14 mouse cellular contexts compared by ENCODE assay signal in genomic region chr14:86453142-86453541, GRCm38 (mm10).
"Had no signal": no experiment of that assay in that cellular context is flagged by ENCODE, and none has a peak within 500 bp of the region (broad histone marks: within the 10 kb centered on the region; RNA-seq: fewer than 3 reads in every experiment).

No protein-coding gene starts in this region.

- H3K36me3 ChIP-seq: limb, embryonic 12.5 days; midbrain, embryonic 15.5 days; neural tube, embryonic 12.5 days had no signal

- H3K9ac ChIP-seq: limb, embryonic 12.5 days; liver, embryonic 14.5 days; midbrain, embryonic 15.5 days; neural tube, embryonic 12.5 days had no signal

- H3K27me3 ChIP-seq: limb, embryonic 12.5 days; megakaryocyte, embryonic 14.5 days; midbrain, embryonic 15.5 days; neural tube, embryonic 12.5 days had no signal

- H3K27ac ChIP-seq: kidney, postnatal 0 days; layer of hippocampus, adult 2 months; limb, embryonic 12.5 days; liver, embryonic 14.5 days; macrophage; midbrain, embryonic 15.5 days; neural tube, embryonic 12.5 days had no signal

- ATAC-seq: midbrain, embryonic 15.5 days had no signal

- H3K4me1 ChIP-seq: limb, embryonic 12.5 days; midbrain, embryonic 15.5 days; neural tube, embryonic 12.5 days had no signal

- H3K4me2 ChIP-seq: limb, embryonic 12.5 days; midbrain, embryonic 11.5 days; midbrain, embryonic 15.5 days; neural tube, embryonic 12.5 days had no signal

- DNase-seq: kidney, adult 8-10 months; kidney, postnatal 4 days; liver; thymus, adult 2 months; thymus, postnatal 25 days had no signal

- H3K4me3 ChIP-seq: layer of hippocampus, adult 2 months; limb, embryonic 12.5 days; megakaryocyte, embryonic 14.5 days; midbrain, embryonic 15.5 days; neural tube, embryonic 12.5 days had no signal

- H3K9me3 ChIP-seq: limb, embryonic 12.5 days; megakaryocyte, embryonic 14.5 days; midbrain, embryonic 15.5 days; neural tube, embryonic 12.5 days had no signal
